Mouse (Mus musculus) C2C12 (cell line): Measurements from ENCODE around the gene Phf13. TPM values are rescaled to one million over a fixed set of nuclear protein-coding genes. Genes with fewer than 3 reads are reported as not detected.

Experiments used
- H3K27me3 ChIP-seq: one replicate; pipeline ENCODE4 v1.6.1; 2011; ENCODE audit not compliant: control insufficient read depth, insufficient read depth, insufficient read length
- H3K36me3 ChIP-seq: one replicate; pipeline ENCODE4 v1.6.1; 2011; ENCODE audit not compliant: control insufficient read depth, insufficient read depth
- H3K4me3 ChIP-seq: one replicate; pipeline ENCODE4 v1.5.1; 2011; ENCODE audit warnings: mild to moderate bottlenecking, control low read depth; ENCODE audit not compliant: poor library complexity, insufficient read depth, severe bottlenecking
- H3K79me2 ChIP-seq: one replicate; pipeline ENCODE4 v1.6.1; 2011; ENCODE audit not compliant: control insufficient read depth, insufficient read depth
- H3K79me3 ChIP-seq: one replicate; pipeline ENCODE4 v1.6.1; 2011; ENCODE audit warnings: low read depth, control low read depth
- H3ac ChIP-seq: one replicate; pipeline ENCODE3; 2011; ENCODE audit warnings: low read depth; ENCODE audit not compliant: control insufficient read depth, insufficient read length
- CEBPB ChIP-seq: IDR thresholded peaks from one replicate; pipeline ENCODE4 v1.6.1; 2011; ENCODE audit warnings: low read depth, mild to moderate bottlenecking, control low read depth, moderate library complexity
- CTCF ChIP-seq: IDR thresholded peaks from one replicate; pipeline ENCODE4 v1.5.1; 2011; ENCODE audit not compliant: control insufficient read depth, insufficient read depth, insufficient read length
- FOSL1 ChIP-seq: IDR thresholded peaks from one replicate; pipeline ENCODE4 v1.8.0; 2011; ENCODE audit warnings: mild to moderate bottlenecking, low read length; ENCODE audit not compliant: poor library complexity, insufficient read depth, severe bottlenecking
- MAX ChIP-seq: IDR thresholded peaks from one replicate; pipeline ENCODE4 v1.6.1; 2011; ENCODE audit warnings: mild to moderate bottlenecking, control low read depth
- MYOD1 ChIP-seq: IDR thresholded peaks from one replicate; pipeline ENCODE4 v1.6.1; 2011; ENCODE audit warnings: low read depth; ENCODE audit not compliant: control insufficient read depth, insufficient read length
- MYOG ChIP-seq: IDR thresholded peaks from one replicate; pipeline ENCODE4 v1.6.1; 2011; ENCODE audit not compliant: control insufficient read depth, insufficient read length; ENCODE audit errors: extremely low read depth
- USF1 ChIP-seq: IDR thresholded peaks from one replicate; pipeline ENCODE4 v1.6.1; 2011; ENCODE audit warnings: low read depth, mild to moderate bottlenecking, control low read depth, moderate library complexity
- polyA plus RNA-seq: library from polyadenylated mRNA; unstranded; fragments of >200 nt; fragmentation: generic; extraction: Trizol; gene quantifications from one replicate; pipeline ENCODE4 v1.2.1, GENCODE M21; 2012; ENCODE audit warnings: missing spikeins

Gene Phf13
- polyA plus RNA-seq, 1 experiment = 18.8 TPM

GRCm38 (mm10) chr4:151993035-151993434, 3.0 kb downstream of the Phf13 start:
- TF ChIP-seq CEBPB = no peak
- TF ChIP-seq MYOD1 = no peak
- TF ChIP-seq USF1 = no peak
- TF ChIP-seq MYOG = no peak
- TF ChIP-seq MAX = no peak
- no peak for TF ChIP-seq CTCF
- TF ChIP-seq FOSL1 = no peak
- H3K36me3 ChIP-seq = peaks cover 32% of the 10 kb centered on the region
- H3K79me2 ChIP-seq = peaks cover 60% of the 10 kb centered on the region
- no peaks in the 10 kb centered on the region for H3K27me3 ChIP-seq
- no peak overlapping the region for H3ac ChIP-seq
- peaks cover 9% of the 10 kb centered on the region for H3K79me3 ChIP-seq
- no peak overlapping the region for H3K4me3 ChIP-seq

GRCm38 (mm10) chr4:151992091-151992490, 4.0 kb downstream of the Phf13 start:
- no peak for TF ChIP-seq FOSL1
- TF ChIP-seq CTCF = no peak
- no peak for TF ChIP-seq MYOD1
- no peak for TF ChIP-seq MAX
- no peak for TF ChIP-seq USF1
- TF ChIP-seq MYOG = no peak
- no peak for TF ChIP-seq CEBPB
- Histone ChIP-seq H3K27me3 (no peaks in the 10 kb centered on the region), H3K4me3 (no peak overlapping the region), H3ac (no peak overlapping the region), H3K79me3 (peaks cover 9% of the 10 kb centered on the region), H3K36me3 (peaks cover 32% of the 10 kb centered on the region), H3K79me2 (peaks cover 69% of the 10 kb centered on the region)

- TF ChIP-seq FOSL1 = no peak
- TF ChIP-seq CEBPB = no peak
- no peak for TF ChIP-seq MYOG
- TF ChIP-seq CTCF = no peak
- no peak for TF ChIP-seq MYOD1
- TF ChIP-seq MAX = no peak
- TF ChIP-seq USF1 = no peak
- Histone ChIP-seq H3K79me3 (peaks cover 7% of the 10 kb centered on the region), H3ac (peak overlapping the region; percentile 1), H3K36me3 (peaks cover 32% of the 10 kb centered on the region), H3K79me2 (peaks cover 57% of the 10 kb centered on the region), H3K27me3 (no peaks in the 10 kb centered on the region), H3K4me3 (no peak overlapping the region)
Measured at GRCm38 (mm10) chr4:151989110-151989488, 7.0 kb downstream of the Phf13 start.

- peak within 1 kb of the TSS; percentile 89 for H3ac ChIP-seq
- H3K27me3 ChIP-seq = no peaks in the 10 kb centered on the region
- peaks cover 31% of the 10 kb centered on the region for H3K36me3 ChIP-seq
- peaks cover 52% of the 10 kb centered on the region for H3K79me2 ChIP-seq
- peak within 1 kb of the TSS; percentile 60 for H3K4me3 ChIP-seq
- TF ChIP-seq MYOD1 = no peak
- no peak for TF ChIP-seq FOSL1
- no peak for TF ChIP-seq MYOG
- no peak for TF ChIP-seq CEBPB
- no peak for TF ChIP-seq MAX
- TF ChIP-seq CTCF = no peak
- no peak for TF ChIP-seq USF1
- H3K79me3 ChIP-seq = peaks cover 3% of the 10 kb centered on the region
Measured at GRCm38 (mm10) chr4:151988342-151989109, 7.5 kb downstream of the Phf13 start, which contains the start of gene Thap3. TSS of gene Thap3 (minus strand) at chr4:151988997.

GRCm38 (mm10) chr4:151988014-151988341, 8.1 kb downstream of the Phf13 start:
- Histone ChIP-seq H3ac (peak overlapping the region; percentile 89), H3K79me3 (peaks cover 3% of the 10 kb centered on the region), H3K36me3 (peaks cover 26% of the 10 kb centered on the region), H3K79me2 (peaks cover 46% of the 10 kb centered on the region), H3K4me3 (peak overlapping the region; percentile 60), H3K27me3 (no peaks in the 10 kb centered on the region)
- no peak for TF ChIP-seq MAX
- TF ChIP-seq FOSL1 = no peak
- TF ChIP-seq CEBPB = no peak
- no peak for TF ChIP-seq CTCF
- TF ChIP-seq MYOG = no peak
- TF ChIP-seq MYOD1 = no peak
- no peak for TF ChIP-seq USF1

- peaks cover 34% of the 10 kb centered on the region for H3K79me2 ChIP-seq
- TF ChIP-seq MAX (no peak), FOSL1 (no peak), CTCF (no peak), USF1 (no peak), MYOD1 (no peak), CEBPB (no peak), MYOG (no peak)
- no peaks in the 10 kb centered on the region for H3K27me3 ChIP-seq
- H3K36me3 ChIP-seq = peaks cover 21% of the 10 kb centered on the region
- H3K4me3 ChIP-seq = no peak overlapping the region
- no peak overlapping the region for H3ac ChIP-seq
- H3K79me3 ChIP-seq = no peaks in the 10 kb centered on the region
Measured at GRCm38 (mm10) chr4:151986650-151987049, 9.4 kb downstream of the Phf13 start.
